ENCODE assay signal across 21 mouse cellular contexts in the genomic region with DNA sequence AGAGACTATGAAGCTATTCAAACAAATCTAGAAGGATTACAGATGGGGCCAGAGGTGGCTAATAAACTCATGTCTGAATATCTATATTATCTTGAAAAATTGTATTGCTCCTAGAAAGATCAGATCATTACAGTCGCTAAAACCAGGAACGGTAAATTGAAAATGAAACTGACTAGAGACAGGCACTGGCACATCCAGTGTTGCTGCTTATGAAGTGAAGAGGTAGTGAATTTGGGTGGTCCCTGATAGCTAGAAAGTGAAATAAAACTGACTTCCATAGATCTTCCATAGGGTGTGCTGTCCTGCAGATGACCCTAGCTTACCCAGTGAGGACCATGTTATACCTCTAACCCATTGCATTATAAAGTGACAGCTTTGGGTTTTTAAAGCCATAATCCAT.
"Had no signal": no experiment of that assay in that cellular context is flagged by ENCODE, and none has a peak within 500 bp of the region (broad histone marks: within the 10 kb centered on the region; RNA-seq: fewer than 3 reads in every experiment).

No protein-coding gene starts in this region.

- H3K27ac ChIP-seq: intestine, embryonic 15.5 days; kidney, embryonic 15.5 days; limb, embryonic 12.5 days; limb, embryonic 15.5 days; liver, embryonic 14.5 days; macrophage; midbrain, embryonic 12.5 days; midbrain, embryonic 15.5 days; neural tube, embryonic 13.5 days; stomach, postnatal 0 days had no signal

- ATAC-seq: intestine, embryonic 15.5 days; liver, postnatal 0 days; lung, postnatal 0 days; midbrain, embryonic 15.5 days had no signal

- H3K9me3 ChIP-seq: intestine, embryonic 15.5 days; kidney, embryonic 15.5 days; limb, embryonic 12.5 days; limb, embryonic 15.5 days; midbrain, embryonic 12.5 days; midbrain, embryonic 15.5 days; neural tube, embryonic 13.5 days had no signal

- DNase-seq: kidney, adult 11 months; kidney, adult 8-10 months; kidney, postnatal 10 days; kidney, postnatal 4 days; liver, postnatal 0 days; lung, embryonic 14.5 days; thymus, adult 2 months; thymus, postnatal 14 days; thymus, postnatal 4 days had no signal

- H3K27me3 ChIP-seq: intestine, embryonic 15.5 days; kidney, embryonic 15.5 days; limb, embryonic 12.5 days; limb, embryonic 15.5 days; midbrain, embryonic 12.5 days; midbrain, embryonic 15.5 days; neural tube, embryonic 13.5 days had no signal

- H3K4me3 ChIP-seq: intestine, embryonic 15.5 days; kidney, embryonic 15.5 days; limb, embryonic 12.5 days; limb, embryonic 15.5 days; midbrain, embryonic 12.5 days; midbrain, embryonic 15.5 days; myocyte; neural tube, embryonic 13.5 days had no signal

- H3K36me3 ChIP-seq: intestine, embryonic 15.5 days; kidney, embryonic 15.5 days; limb, embryonic 12.5 days; limb, embryonic 15.5 days; midbrain, embryonic 12.5 days; midbrain, embryonic 15.5 days; neural tube, embryonic 13.5 days had no signal

- H3K4me1 ChIP-seq: intestine, embryonic 15.5 days; kidney, embryonic 15.5 days; limb, embryonic 12.5 days; limb, embryonic 15.5 days; midbrain, embryonic 12.5 days; midbrain, embryonic 15.5 days; neural tube, embryonic 13.5 days had no signal

- H3K9ac ChIP-seq: intestine, embryonic 15.5 days; kidney, embryonic 15.5 days; limb, embryonic 12.5 days; limb, embryonic 15.5 days; liver, embryonic 14.5 days; liver, postnatal 0 days; lung, embryonic 14.5 days; midbrain, embryonic 12.5 days; midbrain, embryonic 15.5 days; neural tube, embryonic 13.5 days had no signal
